Comparison of ENCODE assay signal across 7 mouse cellular contexts in genomic region chr12:35981732-35982360, GRCm38 (mm10). TPM values are rescaled to one million over a fixed set of nuclear protein-coding genes. Genes with fewer than 3 reads are reported as not detected.
DNase-seq lines count a peak whose midpoint lies in the region; ATAC-seq lines count a peak whose summit lies in the region.

No protein-coding gene starts in this region.

- H3K9ac ChIP-seq in intestine, embryonic 16.5 days (ENCODE audit: low read depth, low read length) = no peak overlapping the region

- no peak overlapping the region for H3K4me2 ChIP-seq in intestine, embryonic 16.5 days (ENCODE audit: low read depth, low read length)

- H3K4me1 ChIP-seq in intestine, embryonic 16.5 days (ENCODE audit: control insufficient read depth, insufficient read depth, low read length) = peaks cover 6% of the 10 kb centered on the region

- H3K9me3 ChIP-seq in intestine, embryonic 16.5 days (ENCODE audit: control insufficient read depth, low read length) = no peaks in the 10 kb centered on the region

- peak; percentile 48 for DNase-seq in c-Kit-positive CD71-positive TER-119-positive erythroid progenitor cells, embryonic 14.5 days (ENCODE audit: low spot score)
- peak; percentile 33 to 51 for DNase-seq in lung, postnatal 4 days
- no peak for DNase-seq in layer of hippocampus, adult 11-12 months (ENCODE audit: low spot score)
- DNase-seq in thymus, postnatal 10 days (ENCODE audit: low spot score in 2 of 2) = no peak
- DNase-seq in urinary bladder, postnatal 10 days (ENCODE audit: low spot score) = no peak

- no peak overlapping the region for H3K4me3 ChIP-seq in intestine, embryonic 16.5 days (ENCODE audit: low read length)

- 35% methylated on average over 6 of the region's 6 CpGs for WGBS in intestine, embryonic 16.5 days

- H3K36me3 ChIP-seq in intestine, embryonic 16.5 days (ENCODE audit: control insufficient read depth, insufficient read depth, low read length) = no peaks in the 10 kb centered on the region

- no peaks in the 10 kb centered on the region for H3K27me3 ChIP-seq in intestine, embryonic 16.5 days (replicated peaks; ENCODE audit: control insufficient read depth, insufficient read depth, low read length)

- H3K27ac ChIP-seq in intestine, embryonic 16.5 days (ENCODE audit: low read length) = 0 out of 2 replicates have a peak overlapping the region, but pooled peaks have one; percentile 28

- peak; percentile 70 for ATAC-seq in granulocyte monocyte progenitor cell, adult 5-6 weeks (replicated peaks; ENCODE audit: poor library complexity, severe bottlenecking)
- ATAC-seq in intestine, embryonic 16.5 days = peak; percentile 92

RNA-seq across cellular contexts. Expression of gene Agr2, which starts 10.9 kb away (rescaled TPM):
- not detected in 2 replicates for total RNA-seq in granulocyte monocyte progenitor cell, adult 5-6 weeks (2014; fragmentation: Nextera tagmentation)
- total RNA-seq in granulocyte monocyte progenitor cell, adult 5-6 weeks (2017) = not detected in 2 replicates
- polyA plus RNA-seq in intestine, embryonic 16.5 days (2015; fragmentation: Nextera tagmentation; extraction: Ambion mirVana) = 408 and 430 TPM in 2 replicates

RNA-seq across cellular contexts. Expression of gene Agr3, which starts 56.4 kb away (rescaled TPM):
- total RNA-seq in granulocyte monocyte progenitor cell, adult 5-6 weeks (2014; fragmentation: Nextera tagmentation) = not detected in 2 replicates
- not detected in 2 replicates for total RNA-seq in granulocyte monocyte progenitor cell, adult 5-6 weeks (2017)
- 0.28 and 0.33 TPM in 2 replicates for polyA plus RNA-seq in intestine, embryonic 16.5 days (2015; fragmentation: Nextera tagmentation; extraction: Ambion mirVana)

Comparison
In these comparisons a context has a peak if more than half of its experiments do, and no peak if none do; other contexts are left out.
1. DNase-seq: peak in c-Kit-positive CD71-positive TER-119-positive erythroid progenitor cells, embryonic 14.5 days (single experiment) and lung, postnatal 4 days (2 of 2); none in layer of hippocampus, adult 11-12 months (single experiment), thymus, postnatal 10 days (0 of 2) and urinary bladder, postnatal 10 days (single experiment).